Mouse (Mus musculus) left cerebral cortex, postnatal 14 days (tissue): ENCODE data around the gene Sobp. TPM values are rescaled to one million over a fixed set of nuclear protein-coding genes. Genes with fewer than 3 reads are reported as not detected.

Source experiments
- DNase-seq, 2 experiments: peaks; one replicate each; pipeline ENCODE4 v3.0.0; 2021 to 2022; ENCODE audit warnings: low spot score in 2 of 2, mixed read lengths in 1 of 2
- intact Hi-C: fragments of 180-260 bp; cut with DNase I; formaldehyde crosslinking; loops from one replicate; pipeline ENCODE4 v1.15.1; 2025
- total RNA-seq, 2 experiments: library from RNA; stranded (reverse); gene quantifications; 2 replicates each; pipeline ENCODE4 v1.2.3; 2021

The Sobp gene
- total RNA-seq, 2 experiments from 2014 or later: 88.8 to 96.5 TPM

DNA sequence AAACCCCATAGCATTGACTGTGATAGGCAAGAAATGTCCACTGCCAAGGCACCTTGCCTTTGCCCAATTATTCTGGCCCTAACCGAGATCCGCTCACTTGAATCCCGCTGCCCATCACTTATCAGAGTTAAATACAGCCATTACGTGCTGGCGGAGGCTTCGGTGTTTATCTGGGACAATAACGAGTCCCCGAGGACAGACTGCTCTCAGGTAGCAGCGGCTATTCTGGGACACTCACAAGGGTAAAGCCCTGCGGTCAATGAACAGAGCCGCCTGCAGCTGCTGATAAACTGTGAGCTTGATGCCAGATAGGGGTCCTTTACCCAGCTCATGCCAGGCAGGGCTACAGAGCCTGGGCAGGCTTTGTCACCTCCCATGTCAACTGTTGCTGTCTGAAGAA is 166.2 kb downstream of the Sobp start:
- intact Hi-C loops: loop anchor here (10.0 kb wide), 1 partner anchor 287 kb away; no protein-coding TSS in a partner anchor
- DNase-seq: no peak

DNA sequence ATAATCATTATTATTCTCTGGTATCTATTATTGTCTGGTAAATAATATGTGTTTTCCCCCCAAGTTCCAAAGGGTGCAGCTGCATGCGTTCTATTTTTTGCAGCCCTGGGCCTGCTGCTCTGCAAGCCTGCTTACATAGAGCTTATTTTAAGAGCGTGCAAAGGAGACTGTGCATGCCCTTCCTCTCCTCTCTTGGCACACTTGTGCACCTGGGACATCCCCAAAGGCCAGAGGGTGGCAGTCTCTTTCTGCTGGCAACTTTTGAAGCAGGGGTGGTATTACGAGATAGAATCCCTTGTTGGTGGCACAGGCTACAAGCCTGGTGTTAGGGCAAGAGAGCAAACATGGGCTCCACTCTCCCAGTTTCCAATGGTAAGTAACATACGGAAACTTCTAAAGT is 167.8 kb downstream of the Sobp start:
- peak in 1 of 2 experiments; percentile 28 for DNase-seq
- intact Hi-C loops: loop anchor here (10.0 kb wide), 1 partner anchor 288 kb away; no protein-coding TSS in a partner anchor

DNA sequence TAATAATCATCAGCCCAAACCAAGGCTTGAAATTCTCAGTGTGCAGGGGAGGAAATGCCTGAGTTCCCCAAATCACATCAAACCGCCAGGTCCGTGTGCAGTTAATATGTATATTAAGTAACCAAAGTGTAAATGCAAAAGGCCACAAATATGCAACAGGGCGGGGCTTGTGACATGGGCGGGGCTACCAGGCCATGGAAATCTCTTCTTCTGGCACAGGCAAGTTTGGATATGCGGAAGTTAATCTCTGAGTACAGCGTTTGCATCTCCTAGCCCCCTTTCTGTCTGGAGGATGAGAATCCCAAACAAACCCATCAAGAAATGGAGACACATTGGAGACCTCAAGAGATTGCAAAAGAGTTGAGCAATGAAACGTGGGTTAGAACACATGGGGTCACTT is 168.7 kb downstream of the Sobp start:
- intact Hi-C loops: loop anchor here (10.0 kb wide), 1 partner anchor 289 kb away; no protein-coding TSS in a partner anchor

DNA sequence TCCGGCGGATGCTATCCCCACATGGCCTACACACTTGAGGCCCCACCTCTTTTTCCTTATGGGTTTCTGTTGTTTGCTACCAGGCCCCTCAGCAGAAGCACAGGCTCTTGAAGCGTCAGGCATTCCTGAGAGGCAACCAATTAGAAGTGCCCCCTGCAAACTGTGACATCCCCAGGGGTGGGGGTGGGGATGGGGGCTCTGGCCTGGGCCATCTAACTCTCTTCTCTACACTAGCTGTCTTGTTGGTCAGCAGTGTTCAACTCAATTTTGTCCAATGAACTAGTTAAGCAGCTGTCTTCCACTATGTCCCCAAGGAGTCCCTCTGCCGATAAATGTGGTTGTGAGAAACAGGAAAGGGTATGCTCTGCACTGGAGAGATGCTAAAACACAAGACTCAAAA is 169.3 kb downstream of the Sobp start:
- intact Hi-C loops: loop anchor here (10.0 kb wide), 1 partner anchor 290 kb away; no protein-coding TSS in a partner anchor
- no peak for DNase-seq

More for the DNA sequence above, 168.7 kb downstream of the Sobp start:
- DNase-seq: no peak

DNA sequence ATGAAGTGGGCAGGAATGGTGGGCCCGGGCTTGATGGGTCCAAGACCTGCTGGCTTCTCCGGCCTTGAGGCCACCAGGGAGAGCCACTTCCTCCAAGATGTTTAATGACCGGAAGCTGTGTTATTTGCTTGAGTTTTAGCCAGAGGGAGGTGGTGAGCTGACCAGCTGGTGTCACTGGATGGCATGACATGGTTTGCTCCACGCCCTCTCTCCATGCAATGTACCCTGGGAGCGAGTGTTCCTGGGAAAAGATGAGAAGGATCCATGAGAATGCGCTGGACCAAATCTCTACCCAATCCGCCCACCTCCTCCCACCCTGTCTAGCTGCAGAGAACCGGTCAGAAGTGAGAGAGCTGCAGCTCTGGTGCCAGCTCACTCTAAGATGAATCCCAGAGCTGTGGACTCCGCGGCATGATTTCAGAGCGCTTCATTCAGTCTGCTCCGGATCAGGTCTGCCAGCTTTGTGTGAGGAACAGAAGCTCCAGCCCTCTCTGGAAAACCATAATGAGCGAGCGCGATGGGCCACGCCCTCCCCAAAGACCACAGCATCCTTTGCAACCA is 170.1 kb downstream of the Sobp start:
- DNase-seq: no peak
- intact Hi-C loops: loop anchor here (10.0 kb wide), 1 partner anchor 291 kb away; no protein-coding TSS in a partner anchor

DNA sequence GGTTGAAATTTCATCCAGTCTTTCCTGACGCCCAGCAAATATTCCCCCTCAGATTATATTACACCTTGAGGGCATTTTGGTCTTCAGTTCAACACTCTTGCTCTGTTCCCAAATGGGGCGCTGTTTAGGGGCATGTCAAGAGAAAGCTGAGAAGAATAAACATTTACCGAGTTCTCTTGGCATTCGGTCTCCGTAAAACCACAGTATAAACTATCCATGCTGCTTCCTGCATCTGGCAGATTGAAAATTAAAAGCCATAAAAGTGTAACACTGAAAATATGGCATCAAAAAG is 170.9 kb downstream of the Sobp start:
- no peak for DNase-seq
- intact Hi-C loops: loop anchor here (10.0 kb wide), 1 partner anchor 291 kb away; no protein-coding TSS in a partner anchor

DNA sequence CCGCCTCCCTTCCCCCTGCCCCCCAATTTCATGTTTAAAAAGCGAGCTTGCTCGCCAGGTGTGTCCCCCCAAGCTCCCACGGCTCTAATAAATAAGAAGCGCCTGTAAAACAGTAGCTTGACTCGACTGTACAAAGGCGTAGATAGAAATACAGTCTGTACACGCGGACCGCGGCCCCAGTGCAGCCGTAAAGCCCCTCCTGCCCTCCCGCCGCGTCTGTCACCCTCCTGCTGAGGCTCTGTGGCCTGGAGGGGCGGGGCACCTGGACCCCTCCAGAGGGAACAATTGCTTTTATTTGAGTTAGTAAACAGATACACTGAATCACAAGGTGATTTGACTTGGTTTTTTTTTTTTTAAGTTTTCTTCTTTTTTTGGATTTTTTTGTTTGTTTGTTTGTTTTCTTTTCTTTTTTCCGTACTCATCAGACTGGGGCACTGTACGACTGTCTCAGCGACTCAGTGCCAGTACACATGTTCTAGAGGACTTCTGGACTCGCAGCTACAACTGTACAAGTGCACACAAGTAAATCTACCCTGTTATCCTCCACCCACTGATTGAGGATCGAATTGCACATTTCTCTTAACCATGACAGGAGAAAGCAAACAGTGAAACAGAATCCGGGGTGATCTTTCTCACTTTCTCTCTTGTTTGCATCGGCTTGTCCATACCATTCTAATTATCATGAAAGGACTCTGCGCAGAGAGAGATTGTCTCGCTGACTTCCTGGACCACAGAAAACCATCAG is 171.4 kb downstream of the Sobp start:
- DNase-seq: no peak
- intact Hi-C loops: loop anchor here (10.0 kb wide), 1 partner anchor 292 kb away; no protein-coding TSS in a partner anchor

DNA sequence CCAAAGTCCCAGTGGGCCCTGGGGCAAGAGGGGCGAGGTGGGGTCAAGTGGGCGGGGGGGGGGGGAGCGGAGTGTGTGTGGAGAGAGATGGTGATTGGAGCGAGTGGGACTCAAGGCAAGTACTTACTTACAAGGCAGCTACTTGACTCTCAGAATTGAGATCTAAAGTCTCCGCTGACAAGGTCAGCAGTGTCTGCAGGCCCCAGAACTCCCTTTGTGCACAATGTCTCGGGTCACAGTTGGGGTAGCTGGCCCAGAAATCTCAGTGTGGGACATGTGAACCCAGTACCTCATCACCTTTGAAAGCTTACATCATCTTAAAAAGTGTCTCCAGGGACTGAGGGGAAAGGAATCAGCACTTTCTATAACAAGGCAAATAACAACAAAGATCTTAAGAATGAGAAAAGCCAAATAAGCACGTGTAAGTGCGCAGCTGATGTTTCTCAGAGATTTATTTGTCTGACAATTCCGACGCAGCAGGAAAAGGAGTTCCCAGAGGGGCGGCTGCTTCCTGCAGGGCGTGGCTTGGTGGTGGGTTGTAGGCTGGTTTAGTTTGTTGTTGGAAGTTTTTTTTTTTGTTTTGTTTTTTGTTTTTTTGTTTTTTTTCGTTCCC is 172.2 kb downstream of the Sobp start:
- no peak for DNase-seq
- intact Hi-C loops: loop anchor here (10.0 kb wide), 1 partner anchor 293 kb away; no protein-coding TSS in a partner anchor

DNA sequence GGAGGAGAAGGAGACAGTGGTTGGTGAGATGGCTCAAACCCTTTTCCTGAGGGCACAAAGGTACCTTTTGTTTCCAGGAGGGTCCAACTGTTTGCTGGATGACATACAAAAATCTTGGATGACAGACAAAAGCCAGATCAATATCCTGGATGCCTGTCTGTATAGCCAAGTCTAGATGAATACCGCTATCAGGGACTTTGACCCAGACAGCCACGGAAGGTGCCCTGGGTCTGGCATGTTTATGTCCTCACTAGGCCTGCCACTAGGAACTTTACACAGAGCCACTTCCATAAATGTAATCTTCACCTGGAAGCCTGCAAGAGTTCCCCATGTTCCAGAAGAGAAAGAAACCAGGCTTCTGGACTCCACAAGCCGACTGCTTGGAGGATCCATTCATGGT is 172.9 kb downstream of the Sobp start:
- DNase-seq: no peak
- intact Hi-C loops: loop anchor here (10.0 kb wide), 1 partner anchor 293 kb away; no protein-coding TSS in a partner anchor

DNA sequence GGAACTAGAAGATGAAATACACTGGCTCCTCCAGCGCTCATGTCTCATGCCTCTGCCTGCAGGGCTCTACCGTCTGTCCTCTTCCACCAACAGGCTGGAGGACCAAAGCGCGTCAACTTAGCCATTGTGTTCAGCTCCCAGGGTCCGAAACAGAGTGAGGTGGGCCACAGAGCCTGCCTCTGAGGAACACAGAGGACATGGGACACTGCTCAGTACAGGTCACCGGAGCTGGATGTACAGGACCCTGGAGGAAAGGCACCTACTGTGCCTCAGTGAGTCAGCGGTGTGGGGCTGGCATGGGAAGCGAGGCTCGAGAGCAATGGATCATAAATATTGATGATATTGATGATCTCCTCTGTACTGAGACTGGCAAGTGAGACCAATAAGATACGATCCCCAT is 175.0 kb downstream of the Sobp start:
- no peak for DNase-seq
- intact Hi-C loops: no loop called here

DNA sequence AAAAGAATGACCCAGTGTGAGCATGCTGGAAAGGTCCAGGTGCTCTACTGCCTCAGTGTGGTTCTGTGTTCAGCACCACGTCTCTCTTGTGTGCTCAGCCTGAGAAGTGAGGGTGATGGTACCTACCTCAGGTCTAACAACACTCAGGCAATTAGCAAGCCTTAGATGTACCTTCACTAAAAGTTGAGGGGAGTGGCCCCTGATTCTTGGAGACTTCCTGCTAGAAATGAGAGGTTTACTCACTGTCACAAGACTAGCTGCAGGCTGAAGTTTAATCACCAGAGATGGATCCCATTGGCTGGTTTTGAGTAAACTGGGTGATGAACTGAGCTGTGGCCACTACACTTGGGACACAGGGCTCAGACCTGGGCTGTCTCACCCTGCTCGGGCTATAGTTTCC is 177.1 kb downstream of the Sobp start:
- no peak for DNase-seq
- intact Hi-C loops: no loop called here

DNA sequence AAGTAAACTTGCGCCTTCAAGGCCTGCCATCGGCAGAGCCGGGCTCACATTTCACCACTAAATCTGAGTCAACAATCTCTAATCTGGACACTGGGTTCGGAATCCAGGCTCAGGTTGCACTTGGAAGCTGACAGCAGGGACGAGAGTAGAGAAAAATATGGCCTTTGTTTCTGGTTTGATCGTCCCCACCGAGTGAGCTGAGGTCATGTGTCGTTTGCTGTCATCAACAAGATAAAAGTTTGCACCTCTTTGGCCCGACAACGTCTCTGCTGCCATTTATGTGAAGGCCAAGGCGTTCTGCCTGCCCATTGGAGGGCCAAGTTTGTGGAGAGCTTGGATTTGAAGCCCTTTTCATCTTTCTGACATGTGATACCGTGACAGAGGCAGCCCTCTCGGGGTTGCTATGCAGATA is 178.8 kb downstream of the Sobp start:
- no peak for DNase-seq
- intact Hi-C loops: no loop called here

DNA sequence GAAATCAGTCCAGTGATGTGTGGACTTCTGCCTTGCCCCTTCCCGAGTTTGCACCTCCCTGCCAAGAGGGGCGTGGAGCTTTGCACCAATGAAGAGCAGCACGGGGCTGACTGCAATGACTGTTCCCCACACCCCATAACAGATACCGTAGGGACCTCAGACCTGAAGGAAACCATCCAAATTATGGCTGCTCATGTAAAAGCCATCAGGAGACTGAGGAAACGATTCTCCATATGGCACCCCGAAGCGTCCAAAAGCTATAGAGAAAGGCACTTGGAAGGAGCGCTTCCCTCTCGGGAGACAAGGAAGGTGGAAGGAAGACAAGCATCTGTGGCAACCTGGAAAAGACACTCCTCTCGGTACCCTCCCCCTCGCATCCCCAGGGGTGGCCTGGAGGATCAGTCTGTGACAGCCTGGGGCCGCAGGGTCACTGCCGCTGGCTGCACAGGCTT is 180.0 kb downstream of the Sobp start:
- intact Hi-C loops: no loop called here
- no peak for DNase-seq

DNA sequence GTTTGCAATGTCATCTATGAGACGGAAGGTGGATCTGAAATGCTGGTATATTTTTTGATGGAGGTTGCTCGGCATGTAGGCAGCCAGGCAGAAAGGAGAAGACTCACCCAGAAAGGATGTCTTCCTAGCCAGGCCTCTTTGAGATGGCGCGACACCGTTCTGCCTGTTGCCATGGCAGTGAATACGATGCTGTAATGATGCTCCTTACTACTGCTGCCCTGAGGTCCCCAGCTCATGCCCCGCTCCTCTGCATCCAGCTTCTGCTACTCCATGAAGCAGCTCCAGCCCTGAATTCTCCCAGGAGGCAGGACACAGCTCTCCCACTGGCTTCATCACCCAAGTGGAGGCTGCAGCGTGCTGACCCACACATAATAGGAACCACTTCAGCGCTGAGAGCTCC is 183.3 kb downstream of the Sobp start:
- intact Hi-C loops: loop anchor here (2.0 kb wide), 1 partner anchor 32 kb away; no protein-coding TSS in a partner anchor
- DNase-seq: no peak

DNA sequence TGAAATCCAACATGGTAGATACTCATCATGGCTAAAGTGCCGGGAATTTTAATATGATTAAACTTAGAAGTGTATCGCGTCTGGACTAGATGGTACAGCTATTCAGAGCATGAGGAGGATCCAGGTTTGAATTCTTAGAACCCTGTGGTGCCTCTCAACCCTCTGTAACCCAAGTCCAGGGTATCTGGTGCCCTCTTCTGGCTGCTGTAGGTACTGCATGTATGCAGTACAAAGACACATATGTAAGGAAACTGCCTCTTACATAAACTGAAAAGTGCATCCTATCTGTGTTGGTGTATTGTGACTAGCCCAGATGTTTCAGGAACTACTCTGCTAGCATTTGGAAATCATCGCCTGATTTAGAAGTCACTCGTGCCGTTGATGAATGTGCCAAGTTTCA is 184.4 kb downstream of the Sobp start:
- DNase-seq: peak; percentile 43 to 53
- intact Hi-C loops: loop anchor here (2.0 to 5.0 kb wide), 2 partner anchors 31 to 153 kb away; no protein-coding TSS in a partner anchor

DNA sequence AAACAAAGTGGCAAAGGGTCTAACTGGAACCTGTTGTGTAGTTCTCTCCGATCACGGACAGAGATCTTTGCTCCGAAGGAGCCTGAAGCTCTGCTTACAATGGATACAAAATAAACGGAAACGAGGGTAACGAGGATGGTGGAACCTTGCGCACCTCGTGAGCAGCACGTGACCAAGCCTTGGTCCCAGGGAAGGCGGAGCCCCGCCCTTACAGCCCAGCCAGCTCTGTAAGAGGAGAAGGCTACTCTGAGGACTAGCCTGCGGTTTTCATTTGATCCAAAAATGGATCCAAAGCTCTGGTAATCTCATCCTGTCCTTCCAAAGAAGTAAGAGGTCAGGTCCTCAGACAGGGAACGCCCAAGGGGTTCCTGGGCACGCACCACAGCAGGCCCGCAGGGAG is 185.7 kb downstream of the Sobp start:
- intact Hi-C loops: loop anchor here (5.0 kb wide), 1 partner anchor 151 kb away; no protein-coding TSS in a partner anchor

DNA sequence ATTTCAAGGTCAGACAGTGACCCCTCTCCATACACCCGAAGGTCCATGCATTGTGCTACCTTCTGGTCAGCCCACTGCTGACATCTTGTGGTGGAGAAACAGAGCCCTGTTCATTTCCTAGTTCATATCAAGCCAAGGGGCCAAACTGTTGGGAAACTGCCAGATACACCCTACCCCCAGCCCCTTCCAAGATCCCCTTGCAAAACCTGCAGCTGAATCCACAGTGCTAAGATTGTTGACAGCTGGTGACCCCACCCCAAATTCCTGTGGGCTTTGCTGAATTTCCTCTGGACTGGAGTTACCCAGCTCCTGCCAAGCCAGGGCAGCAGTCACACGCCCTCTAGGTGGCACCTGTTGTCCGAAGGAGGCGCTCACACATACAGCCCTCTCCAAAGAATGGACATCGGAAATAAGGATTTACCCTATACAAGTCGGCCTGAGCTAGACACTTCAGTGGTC is 186.7 kb downstream of the Sobp start:
- DNase-seq: no peak
- intact Hi-C loops: loop anchor here (5.0 kb wide), 1 partner anchor 150 kb away; no protein-coding TSS in a partner anchor

More for the DNA sequence above, 185.7 kb downstream of the Sobp start:
- no peak for DNase-seq

DNA sequence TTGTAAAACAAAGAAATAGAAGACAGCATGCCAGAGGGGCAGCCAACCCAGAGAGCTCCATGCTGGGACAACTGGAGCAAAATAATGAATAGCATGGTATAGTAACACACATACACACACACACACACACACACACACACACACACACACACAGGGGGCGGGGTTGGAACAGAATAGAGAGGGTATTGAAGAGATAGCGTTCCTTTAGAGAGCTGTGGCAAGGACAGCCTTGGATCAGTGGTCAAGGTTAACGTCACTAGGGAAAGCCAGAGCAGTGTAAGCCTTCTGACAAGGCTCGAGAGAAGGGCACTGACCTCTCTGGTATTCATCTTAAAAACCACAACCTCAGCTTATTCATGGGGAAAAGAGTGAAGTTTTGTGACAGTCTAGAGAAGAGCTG is 189.4 kb downstream of the Sobp start:
- intact Hi-C loops: loop anchor here (5.0 kb wide), 1 partner anchor 148 kb away; no protein-coding TSS in a partner anchor

DNA sequence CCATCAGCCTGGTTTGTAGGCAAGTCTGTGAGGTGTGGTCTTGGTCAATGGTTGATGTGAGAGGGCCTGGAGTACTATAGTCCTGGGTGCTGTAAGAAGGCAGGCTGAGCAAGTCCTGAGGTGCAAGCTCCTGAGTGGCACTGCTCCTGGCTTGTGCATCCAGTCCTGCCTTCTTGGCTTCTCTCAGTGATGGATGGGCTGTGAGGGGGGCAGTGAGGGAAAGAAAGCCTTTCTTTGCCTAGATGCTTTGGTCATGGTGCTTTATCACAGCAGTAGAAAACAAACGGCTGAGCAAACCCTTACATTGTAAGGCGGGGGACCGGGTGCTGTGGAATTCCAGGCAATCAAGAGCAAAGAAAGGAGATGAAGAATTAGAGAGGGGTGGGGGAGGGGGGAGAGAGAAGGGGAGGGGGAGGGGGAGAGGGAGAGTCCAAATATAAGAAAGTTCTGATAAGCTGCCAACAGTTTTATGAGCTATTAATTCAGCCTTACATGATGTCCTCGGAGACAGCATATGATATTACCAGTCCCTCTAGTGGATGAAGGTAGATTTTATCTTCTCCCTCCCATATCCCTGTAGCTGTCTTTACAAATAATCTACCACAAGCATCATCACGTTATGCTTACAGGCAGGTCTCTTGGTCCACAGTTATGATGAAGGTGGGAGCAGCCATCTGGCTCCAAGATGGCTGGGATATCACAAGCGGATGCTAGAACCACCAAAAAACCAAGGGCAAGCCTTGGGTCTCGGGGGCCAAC is 193.2 kb downstream of the Sobp start:
- intact Hi-C loops: no loop called here
- DNase-seq: no peak

More for the DNA sequence above, 189.4 kb downstream of the Sobp start:
- DNase-seq: no peak
